Mouse (Mus musculus): ENCODE measurements around the gene Pramef8. TPM values are rescaled to one million over a fixed set of nuclear protein-coding genes. Genes with fewer than 3 reads are reported as not detected.
A peak's percentile ranks its signal among the peaks of the same experiment; 100 is the strongest.
"Not testable (repeated sequence)": the region's sequence is repeated elsewhere in the genome, so short reads cannot be mapped to it uniquely, and the experiment has no call there.

Gene Pramef8
- polyA plus RNA-seq, 1 experiment = 21.7 TPM

- H3K36me3 ChIP-seq (ENCODE audit: control insufficient read depth, insufficient read depth, low read length, poor library complexity, severe bottlenecking) = peaks cover 43% of the 10 kb centered on the region
- no peak overlapping the region for H3K4me3 ChIP-seq (ENCODE audit: low read depth, low read length)
- TF ChIP-seq CTCF (IDR thresholded peaks at IDR 0.05; ENCODE audit: low read depth, low read length) (no peak), EP300 (IDR thresholded peaks at IDR 0.05; ENCODE audit: insufficient read depth, low read depth, low read length) (no peak), POLR2A (IDR thresholded peaks at IDR 0.05; ENCODE audit: insufficient read depth, low read length) (no peak)
- peak overlapping the region; percentile 19; the same call in 1 of the 2 replicates for H3K27ac ChIP-seq (ENCODE audit: insufficient read depth, low read length)
- H3K9ac ChIP-seq (ENCODE audit: low read depth, poor library complexity, severe bottlenecking) = no peak overlapping the region
- H3K27me3 ChIP-seq (ENCODE audit: control insufficient read depth, insufficient read depth, low read length, poor library complexity, severe bottlenecking) = no peaks in the 10 kb centered on the region
- no peaks in the 10 kb centered on the region; the same call in 1 of the 2 replicates for H3K9me3 ChIP-seq (replicated peaks; ENCODE audit: control insufficient read depth, insufficient read depth, low read length, poor library complexity, severe bottlenecking)
- H3K4me1 ChIP-seq (ENCODE audit: control insufficient read depth, insufficient read depth, low read length) = peaks cover 1% of the 10 kb centered on the region
Observed at GRCm38 (mm10) chr4:143414121-143414520, 1.9 kb downstream of the Pramef8 start.

GRCm38 (mm10) chr4:143426770-143427169, 14.5 kb downstream of the Pramef8 start:
- not testable (repeated sequence) for H3K4me1 ChIP-seq (ENCODE audit: control insufficient read depth, insufficient read depth, low read length); H3K27me3 ChIP-seq (ENCODE audit: control insufficient read depth, insufficient read depth, low read length, poor library complexity, severe bottlenecking); H3K36me3 ChIP-seq (ENCODE audit: control insufficient read depth, insufficient read depth, low read length, poor library complexity, severe bottlenecking); H3K4me3 ChIP-seq (ENCODE audit: low read depth, low read length); H3K27ac ChIP-seq (ENCODE audit: insufficient read depth, low read length); H3K9me3 ChIP-seq (replicated peaks; ENCODE audit: control insufficient read depth, insufficient read depth, low read length, poor library complexity, severe bottlenecking); H3K9ac ChIP-seq (ENCODE audit: low read depth, poor library complexity, severe bottlenecking)

- Histone ChIP-seq H3K27ac (ENCODE audit: insufficient read depth, low read length) (no peak within 1 kb of the TSS), H3K27me3 (ENCODE audit: control insufficient read depth, insufficient read depth, low read length, poor library complexity, severe bottlenecking) (no peaks in the 10 kb centered on the region), H3K4me1 (ENCODE audit: control insufficient read depth, insufficient read depth, low read length) (no peaks in the 10 kb centered on the region), H3K4me3 (ENCODE audit: low read depth, low read length) (no peak within 1 kb of the TSS), H3K9me3 (replicated peaks; ENCODE audit: control insufficient read depth, insufficient read depth, low read length, poor library complexity, severe bottlenecking) (no peaks in the 10 kb centered on the region), H3K36me3 (ENCODE audit: control insufficient read depth, insufficient read depth, low read length, poor library complexity, severe bottlenecking) (no peaks in the 10 kb centered on the region), H3K9ac (ENCODE audit: low read depth, poor library complexity, severe bottlenecking) (no peak within 1 kb of the TSS)
- TF ChIP-seq POLR2A (IDR thresholded peaks at IDR 0.05; ENCODE audit: insufficient read depth, low read length) (no peak), EP300 (IDR thresholded peaks at IDR 0.05; ENCODE audit: insufficient read depth, low read depth, low read length) (no peak), CTCF (IDR thresholded peaks at IDR 0.05; ENCODE audit: low read depth, low read length) (no peak)
Observed at GRCm38 (mm10) chr4:143450224-143450623, 38.0 kb downstream of the Pramef8 start, which contains the start of gene Oog4. TSS of gene Oog4 (minus strand) at chr4:143450324.

Other genes with a start within 250 kb of the Pramef8 start
- gene Prdm2, start 199.4 kb upstream of the Pramef8 start, polyA plus RNA-seq (2011; ENCODE audit: insufficient read depth, insufficient read length, low read depth, missing spikeins) = 34.9 and 38.2 TPM in 2 replicates
- 179 and 198 TPM in 2 replicates for gene Pdpn, start 112.9 kb upstream of the Pramef8 start, polyA plus RNA-seq (2011; ENCODE audit: insufficient read depth, insufficient read length, low read depth, missing spikeins)
- gene Lrrc38, start 62.7 kb upstream of the Pramef8 start, polyA plus RNA-seq (2011; ENCODE audit: insufficient read depth, insufficient read length, low read depth, missing spikeins) = not detected in 2 replicates
- 2.0 and 2.1 TPM in 2 replicates for gene Pramel1, start 18.0 kb upstream of the Pramef8 start, polyA plus RNA-seq (2011; ENCODE audit: insufficient read depth, insufficient read length, low read depth, missing spikeins)
- not detected in 2 replicates for gene Oog4, start 37.9 kb downstream of the Pramef8 start, polyA plus RNA-seq (2011; ENCODE audit: insufficient read depth, insufficient read length, low read depth, missing spikeins)
- gene Gm13043, start 98.9 kb downstream of the Pramef8 start, polyA plus RNA-seq (2011; ENCODE audit: insufficient read depth, insufficient read length, low read depth, missing spikeins) = 0.28 and 0.53 TPM in 2 replicates
- gene Gm13040, start 123.5 kb downstream of the Pramef8 start, polyA plus RNA-seq (2011; ENCODE audit: insufficient read depth, insufficient read length, low read depth, missing spikeins) = not detected in 2 replicates
- not detected in 2 replicates for gene BC080695, start 139.3 kb downstream of the Pramef8 start, polyA plus RNA-seq (2011; ENCODE audit: insufficient read depth, insufficient read length, low read depth, missing spikeins)
- gene Gm13057, start 139.3 kb downstream of the Pramef8 start, polyA plus RNA-seq (2011; ENCODE audit: insufficient read depth, insufficient read length, low read depth, missing spikeins) = not detected in 2 replicates
- gene Gm13083, start 202.6 kb downstream of the Pramef8 start, polyA plus RNA-seq (2011; ENCODE audit: insufficient read depth, insufficient read length, low read depth, missing spikeins) = not detected in 2 replicates
- not detected in 2 replicates for gene Gm13088, start 244.8 kb downstream of the Pramef8 start, polyA plus RNA-seq (2011; ENCODE audit: insufficient read depth, insufficient read length, low read depth, missing spikeins)